Mouse (Mus musculus): Measurements from ENCODE around the gene Fignl2. TPM values are rescaled to one million over a fixed set of nuclear protein-coding genes. Genes with fewer than 3 reads are reported as not detected.

The Fignl2 gene
- polyA plus RNA-seq (2017; shearing (Covaris generic)): 0.15 TPM

DNA sequence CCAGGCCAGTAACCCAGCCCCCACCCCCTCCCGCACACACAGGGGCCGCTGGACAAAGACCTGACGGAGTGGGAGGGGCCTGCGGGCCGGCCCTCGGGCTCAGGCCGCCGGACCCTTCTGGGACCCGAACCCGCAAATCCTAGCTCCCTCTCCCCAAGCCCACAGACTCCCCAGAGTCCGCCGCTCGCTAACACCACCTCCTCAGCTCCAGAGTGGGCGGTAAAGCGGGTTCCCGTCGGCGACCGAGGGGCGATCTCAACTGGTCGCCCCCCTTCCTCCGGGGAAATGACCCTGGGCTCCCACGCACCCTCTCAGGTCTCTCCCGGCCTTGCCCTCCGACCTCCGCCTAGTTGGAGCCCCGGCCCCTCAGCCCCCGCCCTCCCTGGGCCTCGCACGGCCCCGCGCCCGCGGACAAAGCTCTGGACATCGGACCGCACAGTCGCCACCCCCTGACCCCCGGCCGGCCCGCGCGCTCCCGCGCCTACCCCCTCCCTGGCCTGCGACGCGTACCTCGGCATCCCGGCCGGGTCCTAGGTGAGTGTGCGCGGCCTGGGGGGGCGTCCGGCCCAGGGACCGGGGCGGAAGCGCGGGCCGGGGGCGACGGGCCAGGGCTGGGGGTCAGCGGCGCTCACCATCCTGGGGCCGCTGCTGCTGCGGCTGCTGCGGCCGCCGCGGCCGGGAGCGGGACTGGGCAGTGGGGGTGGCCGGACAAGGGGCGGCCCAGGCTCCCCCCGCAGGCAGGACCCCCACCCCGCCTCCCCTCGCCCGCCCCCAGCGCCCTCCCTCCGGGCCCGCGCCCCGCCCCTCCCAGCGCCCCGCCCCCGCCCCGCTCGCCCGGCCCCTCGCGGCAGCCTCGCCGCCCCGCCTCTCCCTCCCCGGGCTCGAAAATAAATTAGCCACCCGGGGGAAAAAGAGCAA is at the start of gene Fignl2:
Fignl2 (minus strand) TSS at position 755 of the 918 bp plus-strand sequence.

DNA sequence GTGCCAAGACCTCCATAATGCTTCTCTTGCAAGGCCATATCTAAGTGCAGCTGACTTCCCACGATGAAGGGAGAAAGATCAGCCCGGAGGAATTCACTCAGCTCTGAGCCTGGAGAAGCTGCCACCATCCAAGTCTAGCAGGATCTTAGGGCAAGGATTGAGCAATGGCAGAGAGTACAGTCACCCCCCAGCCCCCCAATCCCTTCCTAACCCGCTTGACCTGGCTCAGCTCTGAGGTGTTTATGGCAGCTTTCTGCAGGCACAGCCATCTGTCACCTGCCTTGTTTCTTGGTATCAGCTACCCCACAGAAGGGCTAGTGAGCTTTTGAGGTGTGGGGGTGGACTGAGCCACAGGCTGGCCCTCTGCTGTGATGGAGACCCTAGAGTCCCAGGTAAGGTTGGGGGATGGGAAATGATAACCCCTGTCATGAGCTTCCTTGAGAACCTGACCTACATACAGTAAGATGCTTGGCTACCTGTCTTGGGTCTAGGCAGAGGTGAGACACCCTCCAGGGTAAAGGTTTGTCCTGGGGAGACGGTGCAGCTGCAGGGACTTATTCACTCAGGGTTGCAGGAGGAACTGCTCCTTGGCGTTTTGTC is 37.2 kb upstream of the Fignl2 start, which contains the start of gene Ankrd33:
Ankrd33 (plus strand) TSS at position 245 of the 600 bp plus-strand sequence.

DNA sequence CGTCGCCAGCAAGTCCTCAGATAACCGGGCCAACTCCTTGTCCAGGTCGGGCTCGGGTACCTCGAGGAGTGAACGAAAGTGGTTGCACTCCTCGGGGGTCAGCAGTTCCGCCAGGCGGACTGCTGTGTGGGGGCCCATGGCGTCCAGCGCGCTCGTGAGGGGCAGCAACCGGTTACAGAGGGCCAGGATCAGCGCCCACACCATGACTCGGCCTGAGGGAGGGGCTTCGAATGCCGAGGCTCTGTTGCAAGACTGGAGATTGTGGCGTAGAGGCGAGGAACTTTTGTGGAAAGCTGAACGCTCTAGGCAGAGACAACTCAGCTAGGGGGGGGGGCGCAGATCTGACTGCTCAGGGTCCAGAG is 31.2 kb downstream of the Fignl2 start, which contains the start of gene Gm47841:
Gm47841 (minus strand) TSS at position 204 of the 362 bp plus-strand sequence.

Other genes starting within 250 kb of the Fignl2 start
- gene Scn8a, start 208.7 kb downstream of the Fignl2 start, polyA plus RNA-seq (2017; shearing (Covaris generic)): 0.21 TPM
- not detected for gene Gm47841, start 31.2 kb downstream of the Fignl2 start, polyA plus RNA-seq (2017; shearing (Covaris generic))
- not detected for gene Ankrd33, start 37.2 kb upstream of the Fignl2 start, polyA plus RNA-seq (2017; shearing (Covaris generic))
- gene Acvrl1, start 50.0 kb upstream of the Fignl2 start, polyA plus RNA-seq (2017; shearing (Covaris generic)): 1.1 TPM
- 0.34 TPM for gene Acvr1b, start 95.5 kb upstream of the Fignl2 start, polyA plus RNA-seq (2017; shearing (Covaris generic))
- 29.6 TPM for gene Grasp, start 145.6 kb upstream of the Fignl2 start, polyA plus RNA-seq (2017; shearing (Covaris generic))
- gene Nr4a1, start 175.7 kb upstream of the Fignl2 start, polyA plus RNA-seq (2017; shearing (Covaris generic)): 1,905 TPM
- 99.9 TPM for gene Atg101, start 205.7 kb upstream of the Fignl2 start, polyA plus RNA-seq (2017; shearing (Covaris generic))
- gene 6030408B16Rik, start 214.6 kb upstream of the Fignl2 start, polyA plus RNA-seq (2017; shearing (Covaris generic)): not detected

Data from effector memory CD4-positive, alpha-beta T cell, adult 7 months (primary cell).